Mouse (Mus musculus): Measurements from ENCODE around the gene Exog. TPM values are rescaled to one million over a fixed set of nuclear protein-coding genes. Genes with fewer than 3 reads are reported as not detected.

The Exog gene
- polyA plus RNA-seq, 2 experiments from 2014 or later: 12.6 to 16.2 TPM

DNA sequence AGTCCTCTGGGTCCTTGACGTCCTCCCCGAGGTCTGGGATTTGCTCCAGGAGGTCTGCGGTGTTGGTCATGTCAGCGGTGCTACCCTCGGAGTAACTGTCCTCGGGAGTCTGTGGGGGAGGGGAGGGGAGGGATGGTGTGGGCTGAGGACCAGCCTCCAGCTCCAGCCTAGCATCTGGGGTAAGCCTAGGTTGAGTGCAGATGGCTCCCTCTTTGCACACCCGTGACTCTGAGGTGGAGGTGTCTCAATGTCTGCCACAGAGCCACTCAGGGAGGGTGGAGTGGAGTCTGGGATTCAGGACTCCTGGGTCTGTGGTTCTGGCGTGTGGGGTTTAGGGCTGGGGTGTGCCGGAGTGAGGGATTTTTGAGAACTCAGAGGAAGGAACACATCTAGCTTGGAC is 68.2 kb downstream of the Exog start:
- ATAC-seq: no peak

GRCm38 (mm10) chr9:119513816-119514215 is 69.1 kb downstream of the Exog start:
- ATAC-seq: no peak

DNA sequence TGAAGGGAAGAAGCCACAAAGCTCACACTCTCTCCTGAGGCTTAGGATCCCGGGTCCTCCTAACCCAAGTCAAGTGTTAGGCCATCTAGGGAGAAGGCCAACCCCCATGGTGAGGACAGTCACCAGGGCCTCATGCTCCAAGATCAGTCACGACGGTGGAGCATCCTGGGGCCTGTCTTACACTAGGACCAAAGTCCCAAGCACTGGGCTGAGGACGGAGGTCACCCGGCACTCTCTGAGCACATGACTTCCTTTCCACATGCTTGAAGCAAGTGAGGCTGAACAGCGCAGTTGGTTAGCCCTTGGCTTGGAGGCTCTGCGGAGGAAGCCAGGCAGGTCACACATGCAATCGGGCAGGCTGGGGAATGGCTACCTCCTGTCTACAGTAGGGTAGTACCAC is 70.2 kb downstream of the Exog start:
- no peak for ATAC-seq

Other genes starting within 250 kb of the Exog start
- gene Slc22a13, start 235.8 kb upstream of the Exog start, polyA plus RNA-seq (2017; shearing (Covaris generic)): not detected
- gene Oxsr1, start 122.5 kb upstream of the Exog start, polyA plus RNA-seq (2017; shearing (Covaris generic)): 1 to 10 TPM; 7.6 to 8.0 TPM
- 10 to 100 TPM; 38.7 to 55.1 TPM for gene Acaa1a, start 105.3 kb upstream of the Exog start, polyA plus RNA-seq (2017; shearing (Covaris generic))
- gene Myd88, start 103.5 kb upstream of the Exog start, polyA plus RNA-seq (2017; shearing (Covaris generic)): 10 to 100 TPM; 63.4 to 74.5 TPM
- gene Xylb, start 87.6 kb upstream of the Exog start, polyA plus RNA-seq (2017; shearing (Covaris generic)): under 1 TPM; 0.48 to 0.54 TPM
- not detected for gene Slc22a14, start 79.4 kb upstream of the Exog start, polyA plus RNA-seq (2017; shearing (Covaris generic))
- gene Acvr2b, start 42.8 kb upstream of the Exog start, polyA plus RNA-seq (2017; shearing (Covaris generic)): under 1 TPM in 1 of 2 experiments, not detected in 1; 0.46 TPM
- not detected for gene Scn5a, start 134.1 kb downstream of the Exog start, polyA plus RNA-seq (2017; shearing (Covaris generic))